Mouse (Mus musculus): ENCODE measurements around the gene Htr3b. TPM values are rescaled to one million over a fixed set of nuclear protein-coding genes. Genes with fewer than 3 reads are reported as not detected.

The Htr3b gene
- polyA plus RNA-seq, 1 experiment from 2014 or later = not detected

- Histone ChIP-seq H3K4me2 (ENCODE audit: low read length) (no peak overlapping the region), H3K4me1 (replicated peaks; ENCODE audit: control insufficient read depth, insufficient read depth, low read length) (peaks cover 23% of the 10 kb centered on the region), H3K4me3 (replicated peaks; ENCODE audit: low read length) (no peak overlapping the region), H3K9me3 (ENCODE audit: control insufficient read depth, low read length) (no peaks in the 10 kb centered on the region), H3K9ac (replicated peaks; ENCODE audit: low read depth, low read length) (no peak overlapping the region), H3K27ac (ENCODE audit: low read length) (no peak overlapping the region), H3K36me3 (ENCODE audit: control insufficient read depth, insufficient read depth) (no peaks in the 10 kb centered on the region), H3K27me3 (replicated peaks; ENCODE audit: control insufficient read depth, insufficient read depth, low read length) (no peaks in the 10 kb centered on the region)
- 39% methylated on average over 8 of the region's 8 CpGs for WGBS
- no peak for ATAC-seq
These were observed 66.2 kb downstream of the Htr3b start for GRCm38 (mm10) chr9:48898551-48898950.

- ATAC-seq = peak; percentile 86
- no peaks in the 10 kb centered on the region for H3K9me3 ChIP-seq (ENCODE audit: control insufficient read depth, low read length)
- H3K36me3 ChIP-seq (ENCODE audit: control insufficient read depth, insufficient read depth) = no peaks in the 10 kb centered on the region
- H3K9ac ChIP-seq (replicated peaks; ENCODE audit: low read depth, low read length) = 0 out of 2 replicates have a peak overlapping the region, but pooled peaks have one; percentile 45
- H3K27me3 ChIP-seq (replicated peaks; ENCODE audit: control insufficient read depth, insufficient read depth, low read length) = no peaks in the 10 kb centered on the region
- H3K27ac ChIP-seq (ENCODE audit: low read length) = peak overlapping the region; percentile 48
- H3K4me1 ChIP-seq (replicated peaks; ENCODE audit: control insufficient read depth, insufficient read depth, low read length) = peaks cover 23% of the 10 kb centered on the region
- 2% methylated on average over 18 of the region's 18 CpGs for WGBS
- H3K4me2 ChIP-seq (ENCODE audit: low read length) = peak overlapping the region; percentile 55
- H3K4me3 ChIP-seq (replicated peaks; ENCODE audit: low read length) = peak overlapping the region; percentile 30
These were observed 68.8 kb downstream of the Htr3b start for GRCm38 (mm10) chr9:48895819-48896536.

- peaks cover 23% of the 10 kb centered on the region for H3K4me1 ChIP-seq (replicated peaks; ENCODE audit: control insufficient read depth, insufficient read depth, low read length)
- H3K4me3 ChIP-seq (replicated peaks; ENCODE audit: low read length) = no peak overlapping the region
- no peak overlapping the region for H3K9ac ChIP-seq (replicated peaks; ENCODE audit: low read depth, low read length)
- 49% methylated on average over 6 of the region's 6 CpGs for WGBS
- H3K27ac ChIP-seq (ENCODE audit: low read length) = no peak overlapping the region; the same call in 1 of the 2 replicates
- H3K9me3 ChIP-seq (ENCODE audit: control insufficient read depth, low read length) = no peaks in the 10 kb centered on the region
- no peaks in the 10 kb centered on the region for H3K36me3 ChIP-seq (ENCODE audit: control insufficient read depth, insufficient read depth)
- no peak overlapping the region for H3K4me2 ChIP-seq (ENCODE audit: low read length)
- H3K27me3 ChIP-seq (replicated peaks; ENCODE audit: control insufficient read depth, insufficient read depth, low read length) = no peaks in the 10 kb centered on the region
- ATAC-seq = no peak
These were observed 70.0 kb downstream of the Htr3b start for GRCm38 (mm10) chr9:48894755-48895154.

- Histone ChIP-seq H3K4me3 (replicated peaks; ENCODE audit: low read length) (no peak overlapping the region), H3K4me1 (replicated peaks; ENCODE audit: control insufficient read depth, insufficient read depth, low read length) (peaks cover 23% of the 10 kb centered on the region), H3K36me3 (ENCODE audit: control insufficient read depth, insufficient read depth) (no peaks in the 10 kb centered on the region), H3K27me3 (replicated peaks; ENCODE audit: control insufficient read depth, insufficient read depth, low read length) (no peaks in the 10 kb centered on the region), H3K9ac (replicated peaks; ENCODE audit: low read depth, low read length) (no peak overlapping the region), H3K4me2 (ENCODE audit: low read length) (no peak overlapping the region), H3K27ac (ENCODE audit: low read length) (no peak overlapping the region), H3K9me3 (ENCODE audit: control insufficient read depth, low read length) (no peaks in the 10 kb centered on the region)
- 25% methylated on average over 3 of the region's 3 CpGs for WGBS
- ATAC-seq = peak; percentile 47
These were observed 70.8 kb downstream of the Htr3b start for GRCm38 (mm10) chr9:48893986-48894385.

DNA sequence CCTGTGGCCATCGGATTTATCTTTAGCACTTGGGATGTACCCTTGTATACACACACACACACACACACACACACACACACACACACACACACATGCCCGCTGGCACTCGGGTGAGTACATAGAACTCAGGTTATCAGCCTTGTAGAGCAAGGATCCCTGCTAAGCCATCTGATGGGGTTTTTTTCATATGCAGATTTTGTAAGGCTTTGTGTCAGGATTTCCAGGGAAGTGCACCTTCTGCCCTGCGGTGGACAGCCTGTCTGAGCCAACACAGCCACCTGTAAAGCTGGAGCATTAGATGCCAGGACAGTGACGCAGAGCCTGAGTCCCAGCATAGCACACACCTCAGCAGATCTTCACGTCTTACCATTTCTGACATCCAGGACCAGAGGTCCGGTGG is 75.7 kb downstream of the Htr3b start:
- no peaks in the 10 kb centered on the region for H3K27me3 ChIP-seq (replicated peaks; ENCODE audit: control insufficient read depth, insufficient read depth, low read length)

More for the DNA sequence above, 75.7 kb downstream of the Htr3b start:
- Histone ChIP-seq H3K9ac (replicated peaks; ENCODE audit: low read depth, low read length) (no peak overlapping the region), H3K4me1 (replicated peaks; ENCODE audit: control insufficient read depth, insufficient read depth, low read length) (peaks cover 3% of the 10 kb centered on the region), H3K4me3 (replicated peaks; ENCODE audit: low read length) (no peak overlapping the region), H3K27ac (ENCODE audit: low read length) (no peak overlapping the region), H3K9me3 (ENCODE audit: control insufficient read depth, low read length) (peaks cover 3% of the 10 kb centered on the region; the same call in 1 of the 2 replicates), H3K4me2 (ENCODE audit: low read length) (no peak overlapping the region), H3K36me3 (ENCODE audit: control insufficient read depth, insufficient read depth) (no peaks in the 10 kb centered on the region)
- WGBS = 66% methylated on average over 7 of the region's 7 CpGs
- no peak for ATAC-seq

Other genes with a start within 250 kb of the Htr3b start
- gene Zbtb16, start 128.8 kb downstream of the Htr3b start, polyA plus RNA-seq (2015; fragmentation: Nextera tagmentation; extraction: Ambion mirVana) = 5.1 and 6.1 TPM in 2 replicates
- gene Htr3a, start 53.9 kb downstream of the Htr3b start, polyA plus RNA-seq (2015; fragmentation: Nextera tagmentation; extraction: Ambion mirVana) = 5.9 and 6.1 TPM in 2 replicates
- 36.8 and 40.5 TPM in 2 replicates for gene Usp28, start 20.4 kb upstream of the Htr3b start, polyA plus RNA-seq (2015; fragmentation: Nextera tagmentation; extraction: Ambion mirVana)
- gene Zw10, start 90.6 kb upstream of the Htr3b start, polyA plus RNA-seq (2015; fragmentation: Nextera tagmentation; extraction: Ambion mirVana) = 31.0 and 32.2 TPM in 2 replicates
- 0.98 and 1.8 TPM in 2 replicates for gene Tmprss5, start 116.3 kb upstream of the Htr3b start, polyA plus RNA-seq (2015; fragmentation: Nextera tagmentation; extraction: Ambion mirVana)

All from forebrain, embryonic 16.5 days (tissue).